Mouse (Mus musculus): ENCODE results near the gene Fam25c. TPM values are rescaled to one million over a fixed set of nuclear protein-coding genes. Genes with fewer than 3 reads are reported as not detected.
A peak's percentile ranks its signal among the peaks of the same experiment; 100 is the strongest.

Fam25c gene
- not detected in 2 replicates for total RNA-seq (2017)

DNA sequence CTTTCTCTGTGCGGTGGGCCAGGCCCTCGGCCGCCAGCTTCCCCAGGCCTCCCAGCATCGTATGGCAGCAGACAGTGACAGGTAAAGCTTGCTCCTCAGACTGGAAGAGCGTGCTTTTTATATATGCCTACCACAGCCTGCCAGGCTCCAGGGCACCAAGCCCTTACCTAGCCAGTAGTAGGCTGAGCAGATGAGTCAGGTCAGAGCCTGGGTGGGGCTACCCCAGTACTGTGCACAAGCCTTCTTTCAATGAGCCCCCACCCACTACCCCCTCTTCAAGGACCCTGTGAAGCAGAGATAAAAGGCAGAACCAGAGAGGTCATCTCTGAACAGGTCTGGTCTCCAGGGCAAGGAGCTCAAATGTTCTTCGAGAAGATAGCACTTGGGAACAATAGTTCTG, at the start of gene Fam25c:
Gene Fam25c (minus strand): TSS at position 133 of the 400 bp plus-strand sequence.
- ATAC-seq (ENCODE audit: extremely low read depth, insufficient number of reproducible peaks, low FRiP score, poor library complexity, severe bottlenecking) = no peak

DNA sequence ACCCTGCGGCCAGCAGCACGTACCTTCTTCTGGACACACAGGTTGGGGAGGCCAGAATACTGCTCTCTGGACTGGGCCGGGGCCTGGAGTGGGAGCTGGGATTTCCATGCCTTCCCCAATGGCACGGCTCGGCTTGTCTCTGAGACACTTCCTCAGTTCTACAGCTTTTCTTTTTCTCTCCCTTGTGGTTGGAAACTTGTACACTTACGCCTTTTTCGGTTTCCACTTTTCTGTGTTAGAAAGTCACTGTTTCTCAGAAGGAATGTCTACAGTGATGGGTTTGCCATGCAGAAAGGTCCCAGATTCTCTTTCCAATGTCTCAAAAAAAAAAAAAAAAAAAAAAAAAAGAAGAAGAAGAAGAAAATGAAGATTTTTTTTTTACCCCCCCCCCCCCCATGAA, 48.2 kb upstream of the Fam25c start:
- no peak for ATAC-seq (ENCODE audit: extremely low read depth, insufficient number of reproducible peaks, low FRiP score, poor library complexity, severe bottlenecking)

- no peak for ATAC-seq (ENCODE audit: extremely low read depth, insufficient number of reproducible peaks, low FRiP score, poor library complexity, severe bottlenecking)
Measured at GRCm38 (mm10) chr14:34402871-34403270, 47.6 kb upstream of the Fam25c start.

- peak; percentile 83 for ATAC-seq (ENCODE audit: extremely low read depth, insufficient number of reproducible peaks, low FRiP score, poor library complexity, severe bottlenecking)
Measured at GRCm38 (mm10) chr14:34401135-34401534, 45.9 kb upstream of the Fam25c start.

GRCm38 (mm10) chr14:34400021-34400420, 44.8 kb upstream of the Fam25c start:
- ATAC-seq (ENCODE audit: extremely low read depth, insufficient number of reproducible peaks, low FRiP score, poor library complexity, severe bottlenecking) = no peak

GRCm38 (mm10) chr14:34399301-34399700, 44.1 kb upstream of the Fam25c start:
- no peak for ATAC-seq (ENCODE audit: extremely low read depth, insufficient number of reproducible peaks, low FRiP score, poor library complexity, severe bottlenecking)

GRCm38 (mm10) chr14:34398901-34399300, 43.7 kb upstream of the Fam25c start:
- no peak for ATAC-seq (ENCODE audit: extremely low read depth, insufficient number of reproducible peaks, low FRiP score, poor library complexity, severe bottlenecking)

DNA sequence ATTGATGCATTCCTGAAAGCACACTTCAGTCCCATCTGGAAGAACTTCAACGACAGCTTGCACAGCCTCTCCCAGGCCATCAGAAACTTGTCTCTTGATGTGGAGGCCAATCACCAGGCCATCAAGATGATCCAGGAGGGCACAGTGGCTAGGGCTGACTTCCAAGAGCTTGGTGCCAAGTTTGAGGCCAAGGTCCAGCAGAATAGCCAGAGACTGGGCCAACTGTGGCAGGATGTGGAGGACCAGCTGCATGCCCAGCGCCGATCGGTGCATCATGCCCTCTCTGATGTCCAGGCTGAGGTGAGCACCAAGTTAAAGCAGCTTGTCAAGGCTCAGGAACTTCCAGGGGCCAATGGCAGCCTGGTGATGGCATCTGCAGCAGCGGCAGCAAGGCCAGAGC, 42.6 kb upstream of the Fam25c start:
- no peak for ATAC-seq (ENCODE audit: extremely low read depth, insufficient number of reproducible peaks, low FRiP score, poor library complexity, severe bottlenecking)

DNA sequence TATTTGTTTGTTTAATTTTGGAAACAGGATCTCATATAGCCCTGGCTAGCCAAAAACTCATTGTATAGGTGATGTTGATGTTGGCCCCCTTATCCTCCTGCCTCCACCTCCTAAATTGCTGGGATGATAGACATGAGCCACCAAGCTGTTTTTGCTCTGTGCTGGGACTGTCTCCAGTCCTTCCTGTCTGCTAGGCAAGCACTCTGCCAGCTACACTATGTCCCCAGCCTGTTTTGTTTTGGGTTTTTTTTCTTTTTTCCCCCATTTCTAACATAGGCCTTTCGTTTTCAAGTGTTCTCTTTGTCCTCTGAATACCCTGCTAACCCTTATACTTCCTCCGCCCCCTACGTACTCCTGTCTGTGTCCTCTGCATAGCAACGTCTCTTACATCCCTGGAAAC, 38.1 kb upstream of the Fam25c start:
- no peak for ATAC-seq (ENCODE audit: extremely low read depth, insufficient number of reproducible peaks, low FRiP score, poor library complexity, severe bottlenecking)

GRCm38 (mm10) chr14:34382921-34383704, 27.9 kb upstream of the Fam25c start:
- ATAC-seq (ENCODE audit: extremely low read depth, insufficient number of reproducible peaks, low FRiP score, poor library complexity, severe bottlenecking) = no peak

- no peak for ATAC-seq (ENCODE audit: extremely low read depth, insufficient number of reproducible peaks, low FRiP score, poor library complexity, severe bottlenecking)
Measured at GRCm38 (mm10) chr14:34378560-34379331, 23.5 kb upstream of the Fam25c start.

- no peak for ATAC-seq (ENCODE audit: extremely low read depth, insufficient number of reproducible peaks, low FRiP score, poor library complexity, severe bottlenecking)
Measured at GRCm38 (mm10) chr14:34377121-34377520, 21.9 kb upstream of the Fam25c start.

- ATAC-seq (ENCODE audit: extremely low read depth, insufficient number of reproducible peaks, low FRiP score, poor library complexity, severe bottlenecking) = no peak
Measured at GRCm38 (mm10) chr14:34375941-34376340, 20.7 kb upstream of the Fam25c start.

DNA sequence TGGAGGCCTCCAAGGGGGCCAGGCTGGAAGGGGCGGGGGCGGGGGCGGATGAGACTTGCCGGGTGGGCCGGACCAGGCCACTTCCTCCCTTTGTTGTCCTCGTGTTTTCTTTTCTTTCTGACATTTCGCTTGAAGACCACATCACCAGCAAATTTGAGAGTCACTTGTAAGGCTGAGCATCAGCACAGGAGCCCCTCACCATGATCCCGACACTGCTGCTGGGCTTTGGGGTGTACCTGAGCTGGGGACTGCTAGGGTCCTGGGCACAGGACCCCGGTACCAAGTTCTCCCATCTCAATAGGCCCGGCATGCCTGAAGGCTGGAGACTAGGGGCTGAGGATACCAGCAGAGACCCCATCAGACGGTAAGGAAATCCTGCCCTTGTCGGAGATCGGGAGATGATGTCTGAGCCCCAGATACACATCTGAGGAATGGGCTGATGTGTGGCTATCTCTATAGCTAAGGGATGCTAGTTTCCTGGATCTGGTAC, 20.2 kb upstream of the Fam25c start, which contains the start of gene Mmrn2:
Gene Mmrn2 (plus strand): TSS at position 51 of the 490 bp plus-strand sequence.
- ATAC-seq (ENCODE audit: extremely low read depth, insufficient number of reproducible peaks, low FRiP score, poor library complexity, severe bottlenecking) = no peak

- no peak for ATAC-seq (ENCODE audit: extremely low read depth, insufficient number of reproducible peaks, low FRiP score, poor library complexity, severe bottlenecking)
Measured at GRCm38 (mm10) chr14:34374577-34374976, 19.3 kb upstream of the Fam25c start, which contains the start of gene Sncg. Gene Sncg (minus strand): TSS chr14:34374789.

GRCm38 (mm10) chr14:34373581-34373980, 18.3 kb upstream of the Fam25c start:
- ATAC-seq (ENCODE audit: extremely low read depth, insufficient number of reproducible peaks, low FRiP score, poor library complexity, severe bottlenecking) = no peak

GRCm38 (mm10) chr14:34372646-34373045, 17.4 kb upstream of the Fam25c start:
- no peak for ATAC-seq (ENCODE audit: extremely low read depth, insufficient number of reproducible peaks, low FRiP score, poor library complexity, severe bottlenecking)

- no peak for ATAC-seq (ENCODE audit: extremely low read depth, insufficient number of reproducible peaks, low FRiP score, poor library complexity, severe bottlenecking)
Measured at GRCm38 (mm10) chr14:34371763-34372162, 16.5 kb upstream of the Fam25c start.

DNA sequence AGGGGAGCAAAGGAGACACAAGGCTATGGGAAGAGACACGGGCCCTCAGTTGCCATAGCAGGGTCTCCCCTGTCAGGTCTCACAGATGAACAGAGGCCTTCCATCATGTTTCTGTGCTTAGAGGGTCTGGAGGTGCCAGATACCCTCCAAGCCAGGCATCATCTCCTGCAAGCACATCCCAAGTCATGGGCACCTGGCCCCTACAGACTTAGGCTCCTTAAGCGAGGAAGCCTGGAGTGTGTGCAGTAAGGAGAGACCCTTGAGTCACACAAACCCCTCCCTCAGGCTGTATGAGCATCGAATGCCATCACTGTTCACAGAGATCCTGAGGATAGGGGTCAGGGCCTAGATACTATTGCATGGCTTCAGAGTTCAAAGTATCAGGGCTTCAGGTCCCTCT, 15.7 kb upstream of the Fam25c start:
- ATAC-seq (ENCODE audit: extremely low read depth, insufficient number of reproducible peaks, low FRiP score, poor library complexity, severe bottlenecking) = no peak

DNA sequence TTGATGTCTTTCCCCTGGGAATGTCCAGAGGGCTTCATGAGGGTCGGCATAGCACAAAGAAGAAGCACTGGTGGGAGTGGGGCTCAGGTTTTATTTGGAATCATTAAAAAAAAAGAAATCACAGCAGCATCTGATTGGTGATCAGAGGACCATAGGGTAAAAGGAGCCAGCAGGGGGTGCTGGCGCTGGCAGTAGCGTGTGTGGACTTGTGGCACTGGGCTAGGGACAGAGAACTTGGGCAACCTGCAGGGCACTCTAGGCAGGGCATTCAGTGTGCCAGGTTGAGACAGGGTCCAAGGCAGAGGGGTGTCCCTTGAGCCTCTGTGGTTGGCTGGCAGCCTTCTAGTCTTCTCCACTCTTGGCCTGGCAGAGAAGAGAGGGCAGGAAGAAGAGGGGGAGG, 15.0 kb upstream of the Fam25c start:
- ATAC-seq (ENCODE audit: extremely low read depth, insufficient number of reproducible peaks, low FRiP score, poor library complexity, severe bottlenecking) = no peak
